Mouse (Mus musculus): ENCODE data around the gene Pym1. TPM values are rescaled to one million over a fixed set of nuclear protein-coding genes. Genes with fewer than 3 reads are reported as not detected.
A peak's percentile ranks its signal among the peaks of the same experiment; 100 is the strongest.

The Pym1 gene
- total RNA-seq, 2 experiments from 2014 or later, result 25.0 to 25.7 TPM

DNA sequence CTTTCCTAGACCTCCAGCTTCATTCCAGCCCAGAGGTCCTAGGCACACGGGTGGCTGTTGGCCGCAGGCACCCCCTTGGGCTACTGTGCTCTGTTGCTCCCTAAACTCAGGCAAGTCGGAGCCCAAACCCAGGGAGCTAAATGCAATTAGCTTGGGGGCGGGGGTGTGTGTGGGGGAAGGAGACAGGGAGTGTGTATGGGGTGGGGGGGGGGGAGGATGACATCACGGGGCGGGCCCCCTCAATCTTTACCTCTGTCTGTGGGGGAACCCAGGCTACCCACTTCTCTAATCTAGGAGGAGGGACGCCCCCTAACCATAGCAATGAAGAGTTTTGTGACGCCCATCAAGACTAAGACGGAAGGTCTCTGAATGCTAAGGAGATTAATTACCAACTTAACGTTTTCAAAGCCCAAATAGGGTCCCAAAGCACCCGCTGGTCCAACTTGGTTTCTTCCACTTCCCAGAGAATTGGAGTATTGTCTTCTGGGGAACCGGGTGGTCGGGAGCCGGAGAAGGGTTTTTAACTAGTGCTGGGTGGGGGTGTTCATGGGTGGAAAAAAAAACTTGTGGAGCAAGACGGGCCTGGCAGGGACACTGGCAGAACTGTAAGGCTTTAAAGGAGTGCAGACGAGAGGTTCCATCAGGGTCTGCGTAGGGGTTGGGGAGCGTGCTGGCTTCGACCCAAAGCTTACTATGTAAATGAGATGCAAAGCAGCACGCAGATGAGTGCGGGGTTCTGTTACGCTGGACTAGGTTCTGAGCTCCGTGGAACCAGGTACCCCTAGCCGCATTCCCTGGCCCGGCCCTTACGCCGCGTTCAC is 56.8 kb downstream of the Pym1 start, which contains the start of gene Tmem198b:
Tmem198b (minus strand) TSS at position 100 of the 821 bp plus-strand sequence.
- DNase-seq (ENCODE audit: low spot score in 2 of 2), result peak; percentile 43 to 61

DNA sequence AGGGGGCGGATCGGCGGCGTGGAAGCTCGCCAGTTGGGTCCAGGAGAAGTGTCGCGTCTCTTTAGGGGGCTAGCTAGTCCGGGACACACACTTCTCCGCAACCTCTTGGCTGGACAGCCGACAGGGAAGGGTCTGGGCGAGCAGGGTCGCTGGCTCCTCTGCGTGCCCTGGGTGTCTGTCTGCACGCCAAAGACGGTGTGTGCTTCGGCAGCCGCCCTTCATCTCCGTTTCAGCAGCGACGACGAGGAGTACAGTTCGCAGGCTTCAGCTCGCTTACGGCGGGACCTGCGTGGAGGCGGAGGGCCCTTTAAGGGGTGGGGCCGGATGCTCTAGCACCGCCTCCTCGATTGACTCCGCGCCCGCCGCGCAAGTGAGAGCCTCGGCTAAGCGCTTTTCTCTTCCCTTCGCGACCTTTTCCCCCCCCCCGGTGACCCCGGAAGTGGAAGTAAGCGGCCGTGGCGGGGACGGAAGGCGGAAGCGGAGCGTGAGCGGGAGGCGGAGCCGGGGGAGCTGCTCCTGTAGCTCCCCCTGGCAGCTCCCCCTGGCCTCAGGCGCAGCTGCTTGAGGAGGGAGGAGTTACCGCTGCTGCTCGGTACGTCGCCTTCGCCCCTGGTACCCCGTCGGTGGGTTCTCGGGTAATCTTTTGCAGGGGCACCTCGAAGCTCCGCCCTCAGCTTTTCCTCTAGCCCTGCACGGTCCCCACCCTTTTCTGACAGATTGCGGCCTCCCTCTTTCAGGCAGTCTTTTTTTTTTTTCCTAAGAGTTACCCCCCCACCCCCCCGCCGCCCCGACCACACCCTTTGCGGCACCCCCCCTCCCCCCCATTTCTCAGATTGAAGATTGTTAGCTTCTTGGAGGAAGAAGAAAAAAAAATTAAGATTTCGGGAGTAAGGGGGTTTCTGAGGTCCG is 57.7 kb downstream of the Pym1 start:
- DNase-seq (ENCODE audit: low spot score in 2 of 2), result peak; percentile 92 to 95

DNA sequence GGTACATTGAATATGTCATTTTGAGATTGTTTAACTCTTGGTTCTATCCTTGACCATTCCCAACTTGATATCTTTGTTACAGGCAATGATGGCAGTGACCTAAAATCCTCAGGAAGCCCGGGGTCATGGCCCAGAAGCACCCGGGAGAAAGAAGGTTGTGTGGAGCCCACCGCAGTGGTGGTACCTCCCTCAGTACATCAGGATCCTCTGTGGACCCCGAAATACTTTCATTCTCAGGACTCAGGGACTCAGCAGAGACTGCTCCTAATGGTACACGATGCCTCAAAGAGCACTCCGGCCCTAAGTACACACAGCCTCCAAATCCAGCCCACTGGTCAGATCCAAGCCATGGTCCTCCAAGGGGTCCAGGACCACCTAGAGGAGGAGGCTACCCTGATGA is 58.4 kb downstream of the Pym1 start:
- DNase-seq (ENCODE audit: low spot score in 2 of 2), result no peak

DNA sequence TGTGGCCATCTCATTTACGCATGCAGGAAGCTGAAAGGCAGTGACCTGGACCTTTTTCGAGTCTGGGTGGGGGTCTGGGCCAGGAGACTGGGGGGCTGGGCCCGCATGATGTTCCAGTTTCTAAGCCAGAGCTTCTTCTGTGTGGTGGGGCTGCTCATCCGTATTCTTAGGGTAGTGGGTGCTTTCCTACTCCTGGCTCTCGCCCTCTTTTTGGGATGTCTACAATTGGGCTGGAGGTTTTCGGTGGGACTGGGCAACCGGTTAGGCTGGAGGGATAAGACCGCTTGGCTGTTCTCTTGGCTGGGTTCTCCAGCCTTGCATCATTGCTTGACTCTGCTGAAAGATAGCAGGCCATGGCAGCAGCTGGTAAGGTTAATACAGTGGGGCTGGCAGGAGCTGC is 59.3 kb downstream of the Pym1 start:
- DNase-seq (ENCODE audit: low spot score in 2 of 2), result no peak

Other genes with a start within 250 kb of the Pym1 start
- gene Myl6b, start 249.2 kb upstream of the Pym1 start, total RNA-seq (2021), result 10 to 100 TPM; 31.5 to 34.9 TPM
- gene Esyt1, start 222.0 kb upstream of the Pym1 start, total RNA-seq (2021), result 10 to 100 TPM; 13.1 to 13.2 TPM
- gene Zc3h10, start 200.1 kb upstream of the Pym1 start, total RNA-seq (2021), result 10 to 100 TPM; 15.9 to 20.7 TPM
- 1,000 to 10,000 TPM; 1,493 to 1,582 TPM for gene Rpl41, start 198.6 kb upstream of the Pym1 start, total RNA-seq (2021)
- 10 to 100 TPM; 58.3 TPM for gene Pa2g4, start 181.9 kb upstream of the Pym1 start, total RNA-seq (2021)
- gene Erbb3, start 158.2 kb upstream of the Pym1 start, total RNA-seq (2021), result 1 to 10 TPM; 5.1 to 5.2 TPM
- 100 to 1,000 TPM; 232 to 257 TPM for gene Rps26, start 121.1 kb upstream of the Pym1 start, total RNA-seq (2021)
- 10 to 100 TPM; 12.8 to 17.6 TPM for gene Ikzf4, start 101.9 kb upstream of the Pym1 start, total RNA-seq (2021)
- gene Suox, start 73.8 kb upstream of the Pym1 start, total RNA-seq (2021), result 10 to 100 TPM; 12.2 to 12.4 TPM
- 100 to 1,000 TPM; 131 to 136 TPM for gene Rab5b, start 51.6 kb upstream of the Pym1 start, total RNA-seq (2021)
- gene Pmel, start 43.7 kb upstream of the Pym1 start, total RNA-seq (2021), result under 1 TPM; 0.54 to 0.88 TPM
- gene Cdk2, start 42.9 kb upstream of the Pym1 start, total RNA-seq (2021), result 1 to 10 TPM; 1.4 to 2.6 TPM
- gene Dgka, start 3.0 kb upstream of the Pym1 start, total RNA-seq (2021), result 1 to 10 TPM; 8.2 to 8.5 TPM
- gene Mmp19, start 43.0 kb downstream of the Pym1 start, total RNA-seq (2021), result under 1 TPM; 0.63 to 0.66 TPM
- 10 to 100 TPM; 64.6 to 67.0 TPM for gene Dnajc14, start 56.2 kb downstream of the Pym1 start, total RNA-seq (2021)
- 1 to 10 TPM; 6.9 to 7.1 TPM for gene Tmem198b, start 56.5 kb downstream of the Pym1 start, total RNA-seq (2021)
- 10 to 100 TPM; 39.5 to 39.6 TPM for gene Sarnp, start 69.4 kb downstream of the Pym1 start, total RNA-seq (2021)
- gene Ormdl2, start 73.8 kb downstream of the Pym1 start, total RNA-seq (2021), result 1 to 10 TPM; 8.0 to 8.6 TPM
- gene Gdf11, start 143.8 kb downstream of the Pym1 start, total RNA-seq (2021), result 10 to 100 TPM; 12.5 to 15.2 TPM
- 10 to 100 TPM; 69.1 to 71.4 TPM for gene Cd63, start 153.1 kb downstream of the Pym1 start, total RNA-seq (2021)
- 1 to 10 TPM; 3.6 to 7.6 TPM for gene Rdh5, start 175.0 kb downstream of the Pym1 start, total RNA-seq (2021)
- 10 to 100 TPM; 79.8 to 82.3 TPM for gene Bloc1s1, start 176.1 kb downstream of the Pym1 start, total RNA-seq (2021)
- gene Itga7, start 185.9 kb downstream of the Pym1 start, total RNA-seq (2021), result 10 to 100 TPM; 13.5 TPM
- not detected for gene Mettl7b, start 213.1 kb downstream of the Pym1 start, total RNA-seq (2021)
- not detected for gene Olfr9, start 241.5 kb downstream of the Pym1 start, total RNA-seq (2021)